Mouse (Mus musculus) cerebellum, postnatal 10 days (tissue): ENCODE results near the gene Rbfox3.

Experiments
- DNase-seq, 2 experiments: peaks; one replicate each; pipeline ENCODE4 v3.0.0; 2021; ENCODE audit warnings: mixed read lengths in 2 of 2

Gene Rbfox3

DNA sequence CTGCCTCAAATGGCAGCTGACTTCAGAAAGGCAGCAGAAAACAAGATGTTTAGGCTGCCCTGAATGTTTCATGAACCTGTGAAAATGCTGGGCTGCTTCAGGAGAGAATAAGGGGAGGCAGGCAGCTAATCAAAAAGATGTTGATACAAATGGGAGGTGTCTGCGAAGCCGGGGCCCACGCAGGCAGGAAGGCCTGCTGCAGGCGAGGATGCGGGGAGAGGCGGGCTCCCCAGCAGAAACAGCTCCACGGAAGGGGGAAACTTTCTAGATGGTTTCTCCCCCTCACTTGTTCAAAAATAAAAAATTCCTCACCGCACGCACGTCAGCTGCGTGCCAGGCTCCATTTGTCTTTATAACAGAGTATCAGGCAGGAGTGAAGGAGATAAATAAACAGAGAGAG lies 5.7 kb downstream of the Rbfox3 start:
- peak; percentile 53 to 54 for DNase-seq

- DNase-seq: no peak
These were observed 7.1 kb downstream of the Rbfox3 start for GRCm38 (mm10) chr11:118904253-118904652.

GRCm38 (mm10) chr11:118899771-118900545 lies 11.4 kb downstream of the Rbfox3 start:
- peak; percentile 67 to 68 for DNase-seq

DNA sequence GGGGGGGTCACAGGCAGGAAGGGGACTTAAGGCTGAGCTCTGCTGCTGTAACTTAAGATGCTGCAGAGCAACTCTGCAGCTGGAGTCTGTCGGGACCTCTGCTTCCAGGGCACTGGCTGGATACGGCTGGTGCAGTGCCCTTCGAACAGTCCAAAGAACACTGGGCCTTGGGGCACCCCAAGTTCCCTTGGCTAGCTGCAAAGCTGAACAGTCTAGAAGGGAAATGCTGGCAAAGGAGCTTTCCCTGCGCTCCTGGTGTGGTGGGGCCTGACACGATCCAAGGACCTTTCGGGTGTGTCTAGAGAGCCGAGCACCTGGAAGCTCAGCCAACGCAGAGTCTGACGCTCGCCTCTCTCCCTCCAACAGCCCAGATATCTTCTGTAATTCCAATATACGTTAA lies 12.8 kb downstream of the Rbfox3 start:
- DNase-seq: no peak

DNA sequence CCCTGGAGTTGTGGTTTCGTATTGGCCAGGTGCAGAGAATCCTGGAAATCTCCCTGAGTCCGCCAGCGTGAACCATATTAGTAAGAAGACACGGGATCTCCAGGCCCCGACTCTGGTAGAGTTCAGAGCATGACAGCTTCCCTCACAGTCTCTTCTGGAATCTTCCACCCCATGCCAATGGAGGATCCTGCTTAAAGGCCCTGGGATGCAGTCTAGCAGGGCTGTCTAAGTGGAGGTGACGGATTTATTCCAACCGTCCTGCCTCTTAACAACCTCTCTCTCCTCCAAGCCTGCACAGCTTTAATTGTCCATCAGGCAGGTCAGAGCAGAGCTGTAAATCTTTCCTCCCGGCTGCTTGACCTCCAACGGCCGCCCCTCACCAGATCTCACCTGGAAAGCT lies 13.2 kb downstream of the Rbfox3 start:
- DNase-seq: peak in 1 of 2 experiments; percentile 26

DNA sequence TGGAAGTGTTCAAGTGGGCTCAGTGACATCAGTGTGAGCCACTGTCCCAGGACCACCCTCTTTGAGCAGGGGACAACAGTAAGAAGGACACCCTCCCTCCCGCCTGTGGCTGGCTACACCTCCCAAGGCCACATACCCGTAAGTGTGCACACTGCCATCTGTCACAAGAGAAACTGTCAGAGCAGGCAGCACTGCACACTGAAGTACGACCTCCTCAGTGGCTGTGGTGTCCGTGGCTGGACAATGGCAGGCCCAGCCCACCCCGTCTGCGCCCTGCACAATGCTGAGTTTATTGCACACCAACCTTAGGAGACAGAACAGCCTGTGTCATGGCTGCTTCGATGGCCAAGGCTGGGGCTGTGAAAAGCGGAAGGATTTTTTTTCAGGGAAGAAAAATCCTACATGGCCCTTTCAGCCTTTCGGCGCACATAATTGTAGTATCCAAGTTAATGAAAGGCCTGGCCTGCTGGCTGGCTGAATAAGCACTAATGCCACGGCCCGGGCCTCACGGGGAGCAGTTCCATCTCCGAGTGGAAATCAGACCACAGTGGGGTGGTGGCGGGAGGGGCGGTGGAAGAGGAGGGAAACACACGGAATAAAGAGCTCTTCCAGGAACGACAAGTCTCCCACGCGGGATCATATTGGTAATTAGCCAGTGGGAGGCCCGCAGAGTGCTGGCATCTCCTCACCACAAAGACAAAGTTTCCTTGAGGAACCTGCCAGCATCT lies 14.1 kb downstream of the Rbfox3 start:
- peak; percentile 48 to 60 for DNase-seq

DNA sequence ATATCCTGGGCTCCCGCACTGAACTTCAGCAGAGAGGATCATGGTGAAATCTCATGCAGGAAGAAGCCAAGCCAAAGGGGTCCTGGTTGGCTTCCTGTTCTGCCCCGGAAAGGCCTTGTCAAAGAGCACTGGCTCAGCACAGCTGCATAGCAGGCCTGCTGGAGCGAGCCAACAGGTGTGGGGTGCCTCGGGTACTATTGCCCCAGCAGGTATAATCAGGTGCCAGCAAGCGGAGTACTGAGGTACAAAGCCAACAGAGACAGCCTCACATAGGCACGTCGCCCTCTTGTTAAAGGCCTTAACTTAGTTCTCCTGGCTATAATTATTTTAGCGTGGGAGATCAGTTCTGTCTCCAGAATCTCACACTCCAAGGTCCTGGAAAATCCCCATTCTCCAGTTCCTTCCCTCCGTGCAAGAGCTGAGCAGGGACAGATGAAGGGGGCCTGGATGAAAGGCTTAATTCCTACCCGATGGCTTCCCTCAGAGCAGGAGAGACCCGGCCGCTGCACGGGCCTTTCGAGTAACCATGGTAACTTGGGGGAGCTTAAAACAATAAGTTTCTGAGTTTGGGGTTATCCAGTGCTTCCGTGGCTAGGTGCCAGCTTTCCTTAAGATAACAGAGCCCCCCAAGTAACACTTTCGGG lies 15.2 kb downstream of the Rbfox3 start:
- DNase-seq: no peak

DNA sequence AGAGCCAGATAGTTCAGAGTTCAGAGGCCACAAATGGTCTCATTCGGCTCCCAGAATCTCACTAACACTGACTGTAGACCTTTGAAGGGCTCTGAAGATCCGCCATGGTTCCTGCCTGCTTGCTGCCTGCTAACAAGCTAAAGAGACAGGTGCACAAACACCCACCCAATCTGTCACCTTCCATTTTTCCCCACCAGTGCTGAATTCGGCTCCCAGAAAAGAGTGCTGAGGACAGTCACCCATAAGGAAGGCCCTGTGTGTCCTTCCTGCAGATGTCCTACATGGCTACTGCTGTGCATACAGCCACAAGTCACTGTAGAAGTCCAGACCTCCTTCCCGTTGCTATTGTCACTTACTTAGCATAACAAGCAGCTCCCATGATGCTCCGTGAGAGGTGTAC lies 16.6 kb downstream of the Rbfox3 start:
- no peak for DNase-seq

DNA sequence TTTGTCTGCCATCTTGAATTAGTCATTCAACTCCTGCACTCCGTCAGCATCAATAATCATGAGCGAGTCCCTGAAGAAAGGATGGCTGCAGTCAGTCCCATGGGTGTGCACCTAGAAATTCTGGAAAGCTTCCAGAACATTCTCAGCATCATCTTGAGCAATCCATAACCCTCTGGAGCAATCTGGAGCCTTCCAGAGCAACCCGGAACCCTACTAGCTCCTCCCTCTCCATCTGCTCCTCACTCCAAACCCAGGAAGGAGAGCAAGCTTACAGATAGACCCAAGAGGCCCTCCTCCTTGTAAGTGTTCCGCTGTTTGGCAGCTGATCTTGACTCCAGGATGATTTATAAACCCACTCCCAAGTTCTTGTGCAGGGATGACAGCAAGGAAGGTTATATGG lies 17.2 kb downstream of the Rbfox3 start:
- peak in 1 of 2 experiments; percentile 37 for DNase-seq

DNA sequence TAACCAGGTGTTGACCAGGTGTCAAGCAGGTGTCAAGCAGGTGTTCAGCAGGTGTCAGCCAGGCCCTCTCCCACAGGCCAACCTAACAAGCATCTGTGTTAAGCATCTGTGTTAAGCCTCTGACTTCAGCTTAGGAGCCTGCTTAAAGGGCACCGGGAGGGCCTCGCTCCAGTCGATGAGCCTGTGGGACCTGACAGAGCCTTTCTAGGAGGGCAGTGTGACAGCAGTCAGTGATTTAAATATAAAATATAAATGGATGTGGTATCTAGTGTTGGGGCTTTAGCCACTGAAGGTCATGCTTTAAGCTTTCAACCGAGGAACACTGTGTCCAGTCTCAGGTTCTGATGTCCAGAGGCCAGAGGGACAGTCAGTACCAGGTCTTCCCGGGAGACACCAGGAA lies 18.5 kb downstream of the Rbfox3 start:
- DNase-seq: no peak

DNA sequence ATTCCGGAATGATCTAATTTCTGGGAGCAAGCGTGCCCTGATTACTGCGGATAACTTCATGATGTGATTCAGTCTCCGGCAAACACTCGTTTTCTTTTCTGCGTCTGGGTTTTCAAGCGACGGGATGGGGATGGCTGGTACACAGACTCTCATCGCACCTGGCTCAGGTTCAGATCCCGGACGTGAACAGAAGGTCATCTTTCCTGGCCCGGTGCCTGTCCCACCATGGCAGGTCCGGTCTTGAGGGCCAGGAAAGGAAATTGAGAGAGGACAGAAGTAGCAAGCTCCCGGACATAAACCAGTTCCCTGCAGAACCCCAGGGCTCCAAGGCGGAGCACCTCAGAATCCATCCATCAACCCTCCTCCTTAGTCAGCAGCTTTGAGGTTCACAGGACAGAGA lies 19.9 kb downstream of the Rbfox3 start:
- DNase-seq: peak; percentile 97 to 98

- DNase-seq: peak in 1 of 2 experiments; percentile 47
These were observed 20.4 kb downstream of the Rbfox3 start for GRCm38 (mm10) chr11:118890992-118891398.

DNA sequence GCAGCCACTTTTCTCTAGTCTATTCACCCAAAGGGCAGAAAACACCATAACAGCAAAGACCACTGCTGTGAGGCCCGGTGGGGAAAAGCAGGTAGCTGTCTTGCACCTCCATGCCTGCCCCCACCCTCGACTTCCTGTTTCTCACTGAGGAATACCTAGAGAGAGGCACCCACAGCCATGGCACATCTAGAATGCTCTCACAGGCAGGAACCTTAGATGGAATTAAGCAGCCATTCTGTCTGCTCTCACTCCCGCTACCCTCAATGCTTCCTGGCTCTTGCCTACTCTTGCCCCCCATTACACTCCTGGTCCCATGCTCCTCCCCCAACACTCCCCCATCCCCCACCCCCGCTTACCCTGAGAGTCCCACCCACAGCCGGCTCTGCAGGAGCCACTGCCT lies 20.9 kb downstream of the Rbfox3 start:
- DNase-seq: no peak

GRCm38 (mm10) chr11:118889500-118889899 lies 21.9 kb downstream of the Rbfox3 start:
- peak; percentile 69 to 73 for DNase-seq

DNA sequence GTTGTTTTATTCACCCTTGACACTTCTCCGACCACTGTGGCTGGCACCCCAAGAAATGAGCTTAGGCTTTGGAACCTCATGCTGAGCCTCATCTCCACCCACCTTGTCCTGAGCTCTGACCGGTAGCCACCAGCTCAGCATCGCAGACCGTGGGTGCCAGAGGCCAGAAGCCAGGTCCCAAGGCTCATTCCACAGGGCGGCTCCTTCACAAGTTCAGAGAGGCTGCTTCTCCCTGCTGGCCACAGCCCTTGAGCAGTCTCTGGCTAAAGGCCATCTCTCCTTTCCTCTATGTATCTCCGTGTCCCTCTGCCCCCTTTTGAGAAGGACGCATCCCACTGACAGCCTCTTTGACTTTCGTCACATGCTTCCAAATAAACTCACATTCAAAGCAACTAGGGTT lies 23.0 kb downstream of the Rbfox3 start:
- peak in 1 of 2 experiments; percentile 50 for DNase-seq

GRCm38 (mm10) chr11:118887206-118887605 lies 24.2 kb downstream of the Rbfox3 start:
- DNase-seq: no peak

- peak in 1 of 2 experiments; percentile 57 for DNase-seq
These were observed 25.0 kb downstream of the Rbfox3 start for GRCm38 (mm10) chr11:118886269-118886965.

DNA sequence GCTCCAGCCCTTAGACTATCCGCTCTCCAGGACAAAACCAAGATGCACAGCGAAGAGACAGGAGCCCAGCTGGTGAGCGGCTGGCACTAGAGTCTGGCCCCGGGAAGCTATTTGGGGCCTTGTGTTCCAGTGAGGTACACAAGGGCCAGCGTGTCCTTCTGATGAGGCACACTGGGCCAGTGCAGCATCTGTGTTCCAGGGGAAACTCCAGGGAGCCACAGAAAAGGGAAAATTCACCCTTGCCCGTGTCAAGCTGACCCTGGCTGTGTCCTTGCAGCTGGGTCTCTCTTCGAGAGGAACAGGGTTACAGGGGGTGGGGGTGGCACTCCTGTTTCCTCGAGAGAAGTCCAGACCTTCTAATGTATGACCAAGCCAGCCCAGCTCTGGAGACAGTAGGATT lies 25.8 kb downstream of the Rbfox3 start:
- DNase-seq: peak in 1 of 2 experiments; percentile 57

DNA sequence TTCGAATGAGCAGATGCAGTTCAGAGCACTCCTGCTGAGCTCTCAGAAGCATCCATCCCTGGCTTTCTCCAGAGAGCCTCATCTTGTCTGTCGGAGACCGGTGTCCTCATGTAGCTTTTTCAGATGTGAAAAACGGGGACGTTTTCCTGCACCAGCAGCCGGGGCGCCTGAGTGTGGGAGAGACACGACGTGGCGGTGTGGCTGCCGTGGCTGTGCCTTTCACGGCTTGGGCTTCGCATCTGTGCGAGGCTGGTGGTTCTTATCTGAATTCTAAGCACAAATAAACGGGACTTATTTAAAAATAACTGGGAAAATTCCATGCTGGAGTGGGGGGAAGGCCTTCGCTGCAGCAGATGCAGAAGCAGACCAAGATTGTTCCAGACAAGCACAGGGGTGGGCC lies 26.3 kb downstream of the Rbfox3 start:
- no peak for DNase-seq

- DNase-seq: peak; percentile 94 to 97
These were observed 28.3 kb downstream of the Rbfox3 start for GRCm38 (mm10) chr11:118883143-118883542.

GRCm38 (mm10) chr11:118881786-118882495 lies 29.5 kb downstream of the Rbfox3 start:
- DNase-seq: peak in 1 of 2 experiments; percentile 45

GRCm38 (mm10) chr11:118879466-118880150 lies 31.8 kb downstream of the Rbfox3 start:
- peak; percentile 82 to 88 for DNase-seq
